Mouse (Mus musculus): ENCODE data around the gene Chst11.
A peak's percentile ranks its signal among the peaks of the same experiment; 100 is the strongest.

The Chst11 gene

DNA sequence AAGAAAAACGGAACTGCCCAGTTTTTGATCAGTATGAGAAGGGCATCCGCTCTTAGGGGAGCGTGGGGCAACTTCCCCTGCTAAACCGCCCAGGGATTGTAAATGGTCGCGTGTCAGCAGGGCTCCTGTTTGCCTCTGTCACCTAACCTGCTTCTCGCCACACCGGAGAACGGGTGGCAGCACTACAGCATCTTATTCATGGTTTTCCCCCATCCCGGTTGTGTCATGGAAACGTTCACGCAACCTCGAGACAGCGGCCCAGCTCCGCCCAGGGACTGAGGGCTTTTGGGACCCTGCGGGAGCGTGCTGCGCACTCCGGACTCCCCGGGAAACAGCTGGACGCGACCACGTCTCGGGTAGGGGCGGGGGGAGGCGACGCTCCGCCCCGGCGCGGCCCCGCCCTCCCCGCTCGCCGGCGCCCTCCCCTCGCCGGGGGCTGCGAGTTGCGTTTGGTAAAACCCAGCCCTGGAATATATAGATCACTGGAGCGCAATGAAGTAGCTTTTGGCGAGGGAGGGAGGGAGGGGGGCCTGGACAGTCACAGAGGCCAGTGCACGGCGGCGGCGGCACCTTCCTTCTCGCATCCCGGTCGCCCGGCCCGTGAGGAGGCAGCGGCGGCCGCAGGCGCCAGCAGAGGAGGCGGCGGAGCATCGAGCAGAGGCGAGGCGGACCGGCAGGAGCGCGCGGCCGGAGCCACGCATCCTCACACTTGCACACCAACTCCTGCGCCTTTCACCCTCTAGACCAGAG is at the start of gene Chst11:
Gene Chst11, plus strand, starts transcription at position 549 of the 750 bp plus-strand sequence.
- DNase-seq: peak; percentile 84 to 85

DNA sequence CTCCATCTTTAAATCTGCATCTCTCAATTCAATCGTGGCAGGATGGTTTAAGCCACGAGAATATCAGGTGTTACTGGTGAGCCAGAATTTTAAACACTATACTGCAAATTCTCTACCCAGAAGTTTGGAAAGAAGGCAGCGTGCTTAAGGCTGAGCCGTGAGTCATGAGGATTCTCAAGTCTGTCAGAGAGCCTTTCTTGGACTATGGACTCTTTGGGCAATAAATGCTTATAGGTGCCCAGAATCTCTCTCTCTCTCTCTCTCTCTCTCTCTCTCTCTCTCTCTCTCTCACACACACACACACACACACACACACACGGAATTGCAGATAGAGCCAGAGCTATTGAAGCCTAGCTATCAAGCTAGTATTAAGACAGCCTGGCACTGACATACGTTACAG is 49.5 kb upstream of the Chst11 start:
- no peak for DNase-seq

DNA sequence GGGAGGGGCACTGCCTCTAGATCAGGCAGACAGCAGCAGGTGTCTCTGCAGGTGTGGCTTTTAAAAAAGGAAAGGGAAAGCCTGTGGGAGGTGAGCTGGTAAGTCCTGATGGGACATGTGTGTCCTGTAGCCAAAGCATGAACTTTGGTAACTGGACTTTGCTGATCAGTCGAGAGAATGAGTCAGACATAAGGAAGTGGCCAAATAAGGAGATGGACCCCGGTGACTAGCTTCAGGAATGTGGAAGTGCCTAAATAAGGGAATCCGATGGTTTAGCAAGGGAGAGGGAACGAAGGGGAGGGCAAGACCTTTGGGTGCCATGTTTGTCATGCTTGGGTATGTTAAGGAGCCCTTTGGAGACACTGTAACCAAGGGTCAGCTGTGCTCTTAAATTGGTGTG is 31.9 kb upstream of the Chst11 start:
- DNase-seq: no peak

DNA sequence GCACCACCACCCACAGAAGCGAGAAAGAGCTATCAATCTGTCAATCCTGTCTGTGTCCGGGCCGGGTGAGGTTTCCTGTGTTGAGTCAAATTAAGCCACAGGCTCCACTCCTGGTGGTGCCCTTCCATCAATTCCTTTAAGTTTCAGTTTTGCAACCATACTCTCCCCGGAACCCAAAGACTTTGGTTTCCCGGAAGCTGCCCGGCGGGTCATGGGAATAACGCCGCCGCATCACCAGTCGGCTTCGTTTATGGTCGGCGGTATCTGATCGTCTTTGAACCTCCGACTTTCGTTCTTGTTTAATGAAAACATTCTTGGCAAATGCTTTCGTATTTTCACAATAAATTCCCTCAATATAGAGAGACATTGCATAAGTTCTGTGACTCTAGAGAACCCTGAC is 30.2 kb upstream of the Chst11 start:
- DNase-seq: no peak

DNA sequence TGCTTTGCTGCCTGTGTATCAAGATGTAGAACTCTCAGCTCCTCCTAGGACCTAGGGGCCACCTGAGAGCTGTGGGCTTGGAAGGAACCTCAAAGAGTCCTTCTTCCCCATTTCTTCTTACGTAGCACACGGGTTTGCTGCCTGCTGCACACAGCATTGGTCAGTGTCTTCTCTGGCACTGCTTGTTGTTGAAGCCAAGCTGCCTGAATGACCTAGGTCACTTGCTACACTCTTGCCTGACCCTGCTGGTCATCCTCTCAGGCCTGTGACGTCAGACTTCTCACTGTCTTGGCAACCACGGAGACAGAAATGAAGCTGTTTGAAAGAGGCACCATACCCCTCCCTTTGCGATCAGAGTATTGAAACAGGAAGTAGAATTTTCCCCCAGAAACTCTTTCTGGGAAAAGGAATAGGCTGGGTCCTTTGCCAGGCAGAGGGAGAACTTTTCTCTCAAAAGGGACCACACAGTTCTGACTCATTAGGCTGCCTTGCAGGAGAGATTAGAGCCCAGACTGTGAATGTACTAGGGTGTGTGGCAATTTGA is 27.0 kb upstream of the Chst11 start:
- no peak for DNase-seq

DNA sequence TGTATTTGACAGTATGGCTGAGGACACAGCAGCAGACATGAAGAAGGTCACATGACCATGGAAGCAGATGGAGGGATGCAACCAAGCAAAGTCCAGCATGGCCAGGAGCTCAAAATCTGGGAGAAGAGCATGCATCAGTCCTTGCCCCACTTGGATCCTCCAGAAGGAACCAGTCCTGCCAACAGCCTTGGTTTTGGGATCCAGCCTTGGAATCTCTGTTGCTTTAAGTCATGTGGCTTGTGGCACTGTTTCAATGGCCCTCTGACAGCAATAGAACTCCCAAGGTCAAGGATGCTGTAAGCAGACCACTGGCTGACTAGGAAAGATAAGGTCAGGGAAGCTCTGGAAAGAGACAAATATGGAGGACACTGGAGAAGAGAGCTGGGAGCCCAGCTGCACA is 26.0 kb upstream of the Chst11 start:
- DNase-seq: no peak

DNA sequence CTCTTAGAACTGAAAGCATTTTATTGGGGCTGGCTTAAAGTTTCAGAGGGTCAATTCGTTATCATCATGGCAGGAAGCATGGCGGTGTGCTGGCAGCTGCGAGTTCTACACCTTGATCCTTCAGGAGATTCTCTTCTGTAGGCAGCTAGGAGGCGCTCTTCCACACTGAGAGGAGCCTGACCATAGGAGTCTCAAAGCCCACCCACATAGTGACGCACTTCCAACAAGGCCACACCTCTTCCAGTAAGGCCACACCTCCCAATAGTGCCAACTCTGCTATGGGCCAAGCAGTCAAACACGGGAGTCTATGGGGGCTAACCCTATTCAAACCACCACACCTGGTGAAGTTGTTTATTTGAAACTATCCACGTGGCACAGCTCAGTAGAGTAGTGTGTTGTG is 24.0 kb upstream of the Chst11 start:
- no peak for DNase-seq

DNA sequence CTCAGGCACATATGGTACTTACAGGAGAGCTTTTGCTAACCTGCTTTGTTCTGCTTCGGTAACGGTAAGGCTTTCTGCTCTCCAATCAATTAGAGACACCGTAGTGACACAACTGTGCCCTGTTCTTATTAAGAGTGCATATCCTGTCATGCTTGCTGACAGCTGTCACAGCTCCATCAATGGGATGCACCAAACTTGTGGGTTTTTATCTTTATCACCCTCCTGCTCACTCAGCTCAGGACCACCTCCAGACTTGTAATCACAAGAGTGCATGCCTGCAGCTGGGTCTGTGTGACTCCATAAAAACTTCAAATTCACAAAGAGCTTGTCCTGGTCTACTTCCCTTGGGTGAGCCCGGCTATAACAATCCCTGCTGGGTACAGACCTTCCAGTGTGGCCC is 23.3 kb upstream of the Chst11 start:
- DNase-seq: no peak

DNA sequence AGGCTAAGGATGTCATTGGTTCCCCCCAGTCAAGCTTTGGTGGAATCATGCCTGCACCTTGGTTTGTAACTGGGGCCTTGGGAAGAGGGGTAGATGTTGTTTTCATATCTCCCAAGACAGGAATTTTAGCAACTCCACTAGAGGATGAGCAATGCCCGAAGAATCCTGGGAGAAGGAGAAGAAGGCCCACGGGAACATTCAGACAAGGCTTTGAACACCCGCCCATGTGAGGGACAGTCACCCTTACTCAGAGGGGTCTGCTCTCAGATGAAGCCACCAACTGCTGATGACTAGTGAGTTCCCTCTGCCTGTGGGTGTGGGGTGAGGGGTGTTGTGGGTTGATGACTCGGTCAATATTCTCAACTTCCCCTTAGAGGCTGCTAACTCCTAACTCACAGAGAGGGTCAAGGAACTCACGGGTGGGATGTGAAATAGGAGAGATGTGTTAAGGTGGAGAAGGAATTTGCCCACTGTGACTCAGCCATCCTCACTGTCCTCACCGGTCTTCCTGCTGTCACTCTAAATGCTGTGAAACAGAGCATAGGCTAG is 22.8 kb upstream of the Chst11 start:
- no peak for DNase-seq

DNA sequence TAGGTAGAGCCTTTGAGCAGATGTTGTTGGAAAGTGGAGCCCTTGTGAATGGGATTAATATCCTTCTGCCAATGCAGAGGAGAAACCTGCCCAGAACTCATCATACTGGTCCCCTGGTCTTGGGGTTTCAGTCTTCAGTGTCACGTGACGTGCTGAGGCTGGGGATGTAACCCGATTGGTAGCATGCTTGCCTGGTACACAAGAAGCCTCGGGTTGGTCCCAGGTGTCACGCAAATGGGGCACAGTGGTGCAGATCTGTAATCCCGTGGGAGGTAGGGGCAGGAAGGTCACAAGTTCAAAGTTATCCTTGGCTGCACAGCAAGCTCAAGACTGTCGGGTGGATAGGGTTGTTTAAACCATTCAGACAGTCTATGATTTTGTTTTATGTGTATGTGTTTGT is 20.8 kb upstream of the Chst11 start:
- no peak for DNase-seq

DNA sequence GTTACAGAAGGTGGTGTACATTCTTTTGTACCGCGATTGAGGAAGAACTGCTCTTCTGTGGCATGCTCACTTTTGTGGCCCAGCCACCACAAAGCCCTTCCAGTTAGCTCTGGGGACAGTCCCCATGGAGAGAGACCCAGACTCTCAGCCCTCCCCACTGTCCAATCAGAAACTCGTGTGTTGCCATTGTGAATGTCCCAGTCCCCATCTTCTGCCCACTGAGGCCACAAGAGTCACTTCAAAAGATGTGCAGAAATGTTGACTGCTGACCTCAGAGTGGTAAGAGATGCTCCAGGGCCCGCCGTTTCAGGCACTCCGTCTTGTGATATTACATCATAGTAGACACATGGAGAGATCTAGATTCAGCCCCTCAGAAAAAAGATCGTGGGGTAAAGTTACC is 18.6 kb upstream of the Chst11 start:
- no peak for DNase-seq

DNA sequence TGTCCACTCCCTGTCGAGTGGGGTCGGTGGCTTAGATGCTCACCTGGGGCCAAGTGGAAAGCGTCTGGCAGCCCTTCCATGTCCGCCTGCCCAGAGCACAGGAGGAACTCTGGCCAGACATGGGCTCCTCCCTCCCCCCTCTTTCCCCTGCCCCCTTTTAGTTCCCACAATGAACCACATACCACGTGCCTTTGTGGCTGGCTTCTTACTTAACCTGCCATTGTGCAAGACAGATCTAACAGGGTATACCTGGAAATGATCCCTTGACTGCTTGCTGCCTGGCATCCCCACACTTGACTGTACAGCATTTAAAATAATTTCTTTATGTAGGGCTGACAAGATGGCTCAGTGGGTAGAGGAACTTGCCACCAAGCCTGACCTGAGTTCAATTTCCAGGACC is 15.7 kb upstream of the Chst11 start:
- no peak for DNase-seq

DNA sequence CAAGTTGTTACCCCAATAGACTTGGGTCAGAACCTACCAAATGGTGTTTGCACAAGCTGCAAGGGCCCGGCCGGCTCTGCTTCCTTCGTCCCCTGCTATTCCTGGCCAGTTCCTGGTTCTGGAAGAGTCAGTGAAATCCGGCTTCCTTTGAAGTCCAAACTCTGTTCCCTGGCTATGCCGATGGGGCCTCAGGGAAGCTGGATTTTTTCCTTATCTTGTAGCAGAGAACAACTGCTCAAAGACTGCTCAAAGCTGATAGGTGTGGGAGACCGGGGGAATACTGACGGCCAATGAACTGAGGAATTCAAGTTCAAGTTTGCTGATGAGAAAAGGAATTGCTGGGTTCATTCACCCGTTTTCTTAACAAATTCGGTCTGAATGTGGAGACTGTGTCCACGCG is 13.7 kb upstream of the Chst11 start:
- no peak for DNase-seq

DNA sequence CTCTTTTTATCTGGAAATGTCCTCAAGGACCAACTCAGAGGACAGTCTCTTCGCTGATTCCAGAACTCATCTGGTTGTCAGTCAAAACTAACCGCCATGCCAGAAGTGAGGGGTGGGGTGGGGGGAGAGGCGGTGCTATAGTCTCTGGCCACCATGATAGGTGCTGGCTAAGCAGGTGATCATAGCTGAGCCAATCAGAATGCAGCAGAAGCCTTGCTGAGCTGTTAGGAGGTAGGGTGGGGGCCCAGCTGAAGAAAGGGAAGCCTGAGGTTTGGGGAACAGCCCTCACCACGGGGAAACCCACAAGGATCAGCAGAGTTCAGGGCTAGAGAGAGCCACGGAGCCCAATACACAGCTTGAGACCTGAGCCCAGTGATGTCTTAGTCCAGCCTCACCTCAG is 11.1 kb upstream of the Chst11 start:
- DNase-seq: no peak

DNA sequence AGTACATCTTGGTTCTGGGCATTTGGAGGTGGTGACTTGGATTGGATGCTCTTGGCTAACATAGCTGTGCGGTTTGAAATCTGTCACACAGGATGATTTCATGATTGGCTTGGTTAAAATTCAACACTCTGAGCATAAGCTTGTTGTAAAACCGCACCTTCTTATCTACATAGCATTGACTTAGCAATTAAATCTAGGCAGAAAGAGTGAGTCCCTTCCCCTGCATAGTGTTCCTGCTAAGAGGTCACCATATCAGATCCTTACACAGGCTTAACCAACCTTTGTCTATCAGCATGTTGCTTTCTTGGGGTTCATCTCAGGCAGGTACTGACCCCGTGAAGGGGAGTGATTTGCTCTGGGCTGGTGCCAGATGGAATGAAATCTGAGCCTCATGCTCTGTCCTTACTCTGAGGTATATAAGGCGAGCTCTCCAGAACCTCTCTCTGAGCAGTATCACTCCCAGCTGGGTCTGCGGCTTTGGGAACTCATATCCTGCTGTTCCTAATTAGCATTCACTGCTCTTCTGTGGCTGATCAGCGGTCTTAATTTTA is 10.6 kb upstream of the Chst11 start:
- no peak for DNase-seq

DNA sequence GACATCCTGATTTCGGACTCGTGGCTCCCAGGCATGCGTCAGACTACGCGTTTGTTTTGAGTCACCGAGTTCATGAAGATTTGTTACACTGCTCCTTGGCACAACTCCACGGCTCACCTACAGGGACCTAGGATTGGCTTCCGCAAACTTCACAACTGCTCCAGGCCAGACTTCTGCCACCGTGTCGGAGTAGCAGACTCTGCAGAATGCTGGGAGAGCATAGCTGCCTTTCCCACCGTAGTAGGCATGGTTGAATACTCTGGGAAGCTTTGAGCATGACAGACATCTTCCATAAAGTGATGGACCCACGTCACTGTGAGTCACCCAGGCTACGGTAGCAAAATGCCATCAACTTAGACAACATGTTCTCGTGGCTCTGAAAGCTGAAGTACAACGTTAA is 9.5 kb upstream of the Chst11 start:
- DNase-seq: no peak

DNA sequence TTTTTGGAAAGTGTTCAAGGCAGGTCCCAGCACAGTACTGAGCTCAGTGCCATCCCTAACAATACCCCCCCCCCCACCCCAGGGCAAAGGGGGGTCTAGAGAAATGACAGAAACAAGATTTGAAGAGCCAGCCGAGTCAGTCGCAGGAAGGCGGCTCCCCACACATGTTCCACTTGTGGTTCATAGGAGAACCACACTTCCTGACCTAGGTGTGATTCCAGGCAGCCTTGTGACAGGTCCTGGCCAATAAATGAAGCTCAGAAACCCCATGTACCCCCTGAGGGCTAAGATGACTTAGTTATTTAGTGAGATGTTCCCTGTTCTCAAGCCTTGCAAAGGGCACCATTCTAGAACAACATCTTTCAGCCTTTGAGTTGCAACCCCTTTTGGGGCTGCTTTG is 3.0 kb upstream of the Chst11 start:
- DNase-seq: no peak

DNA sequence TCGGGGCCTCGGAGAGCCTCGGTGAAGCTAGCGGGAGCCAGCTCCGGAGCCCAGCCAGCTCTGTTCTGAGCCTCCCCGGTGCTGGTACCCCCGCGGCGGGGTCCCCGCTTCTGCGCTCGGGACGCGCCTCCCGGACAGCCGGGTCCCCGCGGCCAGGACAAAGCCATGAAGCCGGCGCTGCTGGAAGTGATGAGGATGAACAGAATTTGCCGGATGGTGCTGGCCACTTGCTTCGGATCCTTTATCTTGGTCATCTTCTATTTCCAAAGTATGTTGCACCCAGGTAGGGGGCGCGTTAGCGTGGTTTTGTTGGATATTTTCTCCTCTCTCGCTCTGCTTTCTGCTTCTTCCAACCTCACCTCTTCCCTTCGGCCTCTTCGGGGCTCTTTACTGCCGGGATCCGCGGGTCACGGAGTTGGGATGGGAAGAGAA is 418 bp downstream of the Chst11 start:
- peak; percentile 77 to 78 for DNase-seq

DNA sequence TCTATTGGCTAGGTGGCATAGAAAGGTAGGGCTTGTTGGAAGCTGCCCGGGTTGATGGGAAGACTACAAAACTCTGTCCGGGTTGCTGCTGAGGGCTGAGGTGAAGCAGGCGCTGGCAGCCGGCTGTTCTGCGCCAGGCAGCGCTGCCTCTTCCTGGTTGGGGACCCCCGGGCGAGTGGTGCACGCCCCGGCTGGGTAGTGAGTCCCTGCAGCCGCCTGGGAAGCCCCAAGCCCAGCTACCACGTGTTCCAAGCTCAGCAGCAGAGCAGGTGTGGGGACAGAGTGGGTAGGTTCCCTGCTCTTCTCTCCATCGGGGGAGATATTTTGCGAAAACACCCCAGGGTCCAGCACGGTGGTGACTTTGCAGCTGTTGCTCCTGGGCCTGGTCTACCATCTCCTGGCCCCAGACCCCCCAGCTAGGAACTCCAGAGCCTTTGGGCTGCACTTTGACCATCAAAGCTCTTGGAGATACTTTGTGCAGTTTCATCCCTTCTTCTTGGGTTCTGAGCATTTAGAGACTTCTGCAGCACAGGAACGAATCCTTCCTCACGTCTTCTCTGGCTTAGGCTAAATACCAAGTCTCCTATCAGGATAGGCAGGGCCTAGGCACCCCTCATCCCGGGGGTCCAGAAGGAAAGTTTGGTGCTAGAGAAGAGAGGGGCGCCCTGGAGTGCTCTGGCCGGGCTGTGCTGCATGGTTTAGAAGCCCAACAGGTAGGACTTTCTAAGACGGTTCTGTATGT is 1.1 kb downstream of the Chst11 start:
- DNase-seq: peak in 1 of 2 experiments; percentile 44

DNA sequence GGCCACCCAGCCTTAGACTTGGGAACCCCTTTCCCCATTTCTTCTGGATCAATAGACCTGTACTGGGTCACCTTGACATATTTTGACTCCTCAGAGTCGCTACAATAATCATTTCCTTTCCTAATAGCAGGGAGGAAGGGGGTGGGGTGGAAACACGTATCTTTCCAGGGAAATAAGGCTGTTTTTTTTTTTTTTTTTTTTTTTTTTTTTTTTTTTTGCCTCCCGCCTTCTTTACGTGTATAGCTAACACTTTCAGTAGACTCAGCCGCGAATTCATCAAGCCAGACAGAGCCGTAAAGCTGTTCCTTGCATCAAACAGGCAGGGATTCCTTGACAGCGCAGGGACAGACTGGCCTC is 1.7 kb downstream of the Chst11 start:
- DNase-seq: no peak

DNA sequence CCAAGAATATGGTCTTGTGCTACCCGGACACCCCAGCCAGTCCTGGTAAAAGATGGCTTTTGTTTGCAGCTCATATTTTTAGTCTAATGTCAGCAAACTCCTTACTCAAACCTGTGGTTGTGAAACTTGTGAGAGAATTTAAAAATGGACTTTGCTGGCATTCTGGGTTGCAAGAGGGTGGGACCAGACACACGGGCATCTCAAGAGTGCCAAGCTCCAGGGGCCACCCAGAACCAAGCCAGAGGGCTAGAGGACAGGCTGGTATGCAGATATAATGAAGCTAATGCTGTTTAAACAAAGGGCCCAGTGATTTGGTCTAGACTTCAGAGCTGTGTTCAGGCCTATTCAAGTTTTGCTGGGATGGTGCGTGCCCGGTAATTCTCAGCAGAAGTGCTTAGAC is 2.1 kb downstream of the Chst11 start:
- DNase-seq: peak in 1 of 2 experiments; percentile 15

DNA sequence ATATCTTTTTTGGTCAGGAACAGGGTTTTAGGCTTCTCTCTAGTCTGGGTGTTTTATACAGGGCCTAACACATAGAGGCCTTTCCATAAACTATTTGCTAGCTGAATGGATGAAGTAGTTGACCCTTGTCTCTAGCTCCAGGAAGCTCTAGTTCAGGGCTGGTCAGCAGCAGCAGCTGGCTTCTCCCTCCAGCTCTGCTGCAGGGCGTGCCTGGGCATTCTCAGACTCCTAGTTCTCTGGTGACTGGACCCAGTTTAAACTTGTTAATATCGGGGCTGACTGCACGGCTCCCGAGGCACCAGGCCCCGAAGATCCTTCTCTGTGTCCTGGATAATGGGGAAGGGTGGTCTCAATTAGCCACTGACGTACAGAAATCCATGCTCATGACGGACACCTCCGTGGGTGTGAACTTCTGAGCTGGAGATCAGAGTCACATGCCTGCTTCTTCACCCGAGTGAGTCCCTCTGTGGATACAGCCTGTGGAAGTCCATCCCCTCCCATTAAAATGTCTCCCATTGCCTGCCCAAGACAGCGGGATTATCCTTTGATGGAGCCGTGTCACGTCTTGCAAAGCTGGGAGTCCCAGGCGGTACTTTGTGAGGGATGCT is 4.2 kb downstream of the Chst11 start:
- DNase-seq: no peak

DNA sequence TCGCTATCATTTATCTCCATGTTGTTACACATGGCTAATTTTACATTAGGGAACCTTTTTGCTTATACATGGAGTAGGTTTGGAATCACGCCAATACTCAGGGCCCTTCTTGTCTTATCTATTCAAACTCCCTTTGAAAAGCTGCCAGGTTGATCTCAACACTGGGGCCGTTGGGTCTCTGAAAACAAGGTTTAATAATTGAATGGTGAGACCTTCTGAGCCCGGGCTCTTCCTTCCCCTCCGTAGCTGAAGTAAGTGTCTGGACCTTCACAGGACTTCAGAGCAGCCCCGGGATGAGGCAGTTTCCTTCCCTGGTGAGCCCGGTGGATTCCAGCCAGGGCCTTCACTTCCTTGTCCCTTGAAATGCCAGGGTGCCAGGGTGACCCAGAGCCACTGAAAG is 5.6 kb downstream of the Chst11 start:
- no peak for DNase-seq
